Mouse (Mus musculus): ENCODE results near the gene Gm42372.

DNA sequence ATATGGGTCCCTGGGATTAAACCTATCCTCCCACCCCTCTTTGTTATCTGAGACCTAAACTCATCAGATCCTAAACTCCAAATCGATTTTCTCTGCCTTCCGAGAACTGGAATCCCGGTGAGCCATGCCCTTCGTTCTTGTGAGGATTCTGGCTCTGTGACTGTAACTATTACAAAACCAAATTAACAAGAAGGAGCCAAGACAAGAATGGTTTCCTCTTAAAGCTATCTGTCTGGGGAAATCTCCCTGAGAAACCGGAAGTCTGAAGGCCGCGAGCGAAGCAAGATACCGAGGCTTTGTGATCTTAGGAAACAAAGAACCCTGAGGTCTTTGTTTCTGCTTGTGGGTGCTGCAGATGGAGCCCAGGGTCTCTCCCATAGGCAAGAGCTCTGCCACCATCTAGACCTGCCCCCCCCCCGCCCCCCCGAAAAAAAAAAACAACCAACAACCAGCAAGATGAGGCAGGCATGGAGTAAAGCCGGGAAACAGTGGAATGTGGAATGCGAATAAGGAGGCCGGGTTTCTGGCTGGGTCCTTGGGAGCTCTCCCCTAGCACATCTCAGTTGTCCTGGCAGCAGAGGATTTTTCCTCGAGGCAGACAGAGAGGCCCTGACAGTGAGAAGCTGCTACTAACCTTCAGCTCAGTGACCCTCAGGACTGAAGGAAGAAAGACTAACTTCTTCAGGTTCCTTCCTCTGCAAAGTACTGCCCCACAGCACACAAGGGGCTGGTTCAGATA, 7.3 kb downstream of the Gm42372 start:
- no peak for TF ChIP-seq CTCF (IDR thresholded peaks at IDR 0.05; ENCODE audit: low read depth, low read length)
- TF ChIP-seq POLR2A (IDR thresholded peaks at IDR 0.05; ENCODE audit: borderline replicate concordance, low read depth, low read length): no peak
